Mouse (Mus musculus): ENCODE data around the gene Asb2.

DNA sequence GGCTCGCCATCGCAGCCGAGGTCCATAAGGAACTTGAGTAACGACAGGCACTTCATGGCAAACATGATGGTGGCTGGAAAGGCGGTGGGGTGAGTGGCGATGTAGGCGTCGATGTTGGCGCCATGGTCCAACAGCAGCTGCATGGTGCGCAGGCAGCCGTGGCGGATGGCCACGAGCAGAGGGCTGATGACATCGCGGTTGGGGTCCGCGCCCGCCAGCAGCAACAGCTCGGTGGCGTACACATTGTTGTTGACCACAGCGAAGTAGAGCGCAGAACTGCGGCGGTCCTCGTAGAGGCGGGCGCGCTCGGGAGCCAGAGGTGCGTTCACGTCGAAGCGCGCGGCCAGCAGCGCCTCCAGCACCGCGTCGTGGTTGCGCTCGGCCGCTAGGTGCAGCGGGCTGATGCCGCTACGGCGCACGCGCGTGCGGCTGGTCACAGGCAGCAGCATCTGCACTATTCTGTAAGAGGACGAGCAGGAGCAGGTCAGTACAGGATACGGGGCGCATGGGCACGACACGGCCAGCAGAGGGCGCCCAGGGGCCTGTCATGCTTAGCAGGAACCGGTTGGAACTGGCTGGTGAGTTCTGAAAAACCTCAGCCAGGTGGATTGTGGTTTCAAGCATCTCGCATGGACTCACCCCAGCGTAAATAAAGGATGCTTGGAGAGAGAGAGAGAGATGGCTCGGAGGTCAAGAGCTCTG, 30.5 kb downstream of the Asb2 start:
- TF ChIP-seq GATA1 (IDR thresholded peaks at IDR 0.05; ENCODE audit: borderline replicate concordance, low read length) (no peak), FLI1 (IDR thresholded peaks at IDR 0.05; ENCODE audit: low read length) (no peak)
